28 mouse cellular contexts compared by ENCODE assay signal in the genomic region with DNA sequence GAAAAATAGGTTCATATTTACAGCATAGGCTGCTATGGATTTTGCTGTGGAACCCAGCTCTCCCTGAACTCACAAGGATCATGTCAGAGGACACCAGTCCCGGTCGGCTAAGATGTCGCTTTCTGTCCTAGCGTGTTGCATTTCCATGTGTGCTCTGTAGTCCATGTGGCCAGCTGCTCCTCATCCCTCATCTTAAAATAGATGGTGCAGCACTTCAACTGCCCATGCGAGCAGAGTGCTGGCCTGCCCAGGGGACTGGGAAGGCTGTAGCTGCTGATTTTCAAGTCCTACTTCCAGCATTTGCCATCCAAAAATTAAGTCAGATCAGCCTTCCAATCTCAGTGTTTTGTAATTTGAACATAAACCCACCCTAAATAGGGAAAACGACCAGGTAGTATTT.
DNase-seq lines count a peak whose midpoint lies in the region; ATAC-seq and TF ChIP-seq lines count a peak whose summit lies in the region.
"Had no signal": no experiment of that assay in that cellular context is flagged by ENCODE, and none has a peak within 500 bp of the region (broad histone marks: within the 10 kb centered on the region; RNA-seq: fewer than 3 reads in every experiment).

No protein-coding gene starts in this region.

- TF ChIP-seq CTCF in heart, postnatal 0 days (IDR thresholded peaks at IDR 0.05; ENCODE audit: low read depth), result no peak

- peaks cover 4% of the 10 kb centered on the region for H3K79me2 ChIP-seq in myocyte (ENCODE audit: control insufficient read depth, insufficient read depth)

- H3ac ChIP-seq in myocyte (ENCODE audit: control insufficient read depth, insufficient read length), result no peak overlapping the region

- H3K4me1 ChIP-seq in heart, embryonic 12.5 days (replicated peaks), result peaks cover 25% of the 10 kb centered on the region
- H3K4me1 ChIP-seq in heart, postnatal 0 days (ENCODE audit: control insufficient read depth, insufficient read depth), result no peaks in the 10 kb centered on the region
- H3K4me1 ChIP-seq in heart, embryonic 11.5 days (ENCODE audit: control insufficient read depth, insufficient read depth, low read length), result peaks cover 8% of the 10 kb centered on the region; the same call in 1 of the 2 replicates
- H3K4me1 ChIP-seq: forebrain, embryonic 12.5 days; forebrain, embryonic 15.5 days; intestine, embryonic 15.5 days had no signal

- no peak overlapping the region for H3K4me3 ChIP-seq in heart, embryonic 12.5 days
- H3K4me3 ChIP-seq in heart, postnatal 0 days (ENCODE audit: low read depth, low read length), result no peak overlapping the region
- H3K4me3 ChIP-seq in heart, embryonic 11.5 days (ENCODE audit: low read depth, low read length), result no peak overlapping the region
- no peak overlapping the region for H3K4me3 ChIP-seq in myocyte
- H3K4me3 ChIP-seq: embryonic facial prominence, embryonic 10.5 days; embryonic facial prominence, embryonic 13.5 days; erythroblast, embryonic 14.5 days; forebrain, embryonic 12.5 days; forebrain, embryonic 15.5 days; hindbrain, embryonic 10.5 days; hindbrain, embryonic 13.5 days; intestine, embryonic 15.5 days had no signal

- TF ChIP-seq EP300 in heart, postnatal 0 days (IDR thresholded peaks at IDR 0.05; ENCODE audit: low read depth), result no peak

- H3K27me3 ChIP-seq in heart, embryonic 12.5 days (replicated peaks), result no peaks in the 10 kb centered on the region
- no peaks in the 10 kb centered on the region for H3K27me3 ChIP-seq in heart, postnatal 0 days (ENCODE audit: control insufficient read depth, insufficient read depth, low read length)
- H3K27me3 ChIP-seq in heart, embryonic 11.5 days (ENCODE audit: control insufficient read depth, insufficient read depth, low read length), result no peaks in the 10 kb centered on the region
- H3K27me3 ChIP-seq in myocyte (ENCODE audit: control insufficient read depth, insufficient read depth, insufficient read length), result no peaks in the 10 kb centered on the region
- H3K27me3 ChIP-seq: CH12.LX; embryonic facial prominence, embryonic 13.5 days; forebrain, embryonic 12.5 days; forebrain, embryonic 15.5 days; hindbrain, embryonic 13.5 days; intestine, embryonic 15.5 days had no signal

- DNase-seq in cerebellum, postnatal 14 days, result peak; percentile 22 to 25
- DNase-seq in cerebellum, adult 9-10 months, result no peak
- peak; percentile 92 for DNase-seq in heart, adult 11 months
- no peak for DNase-seq in heart, postnatal 0 days (ENCODE audit: low spot score)
- DNase-seq: adrenal gland, adult 2 months; adrenal gland, postnatal 14 days; B cell, adult 2 months; cerebellum, adult 11 months; cerebellum, postnatal 36 days; embryo, embryonic 11 days; gastrocnemius, postnatal 36 days; heart, postnatal 14 days; kidney, adult 11 months; kidney, adult 8-10 months had no signal

- no peaks in the 10 kb centered on the region for H3K36me3 ChIP-seq in heart, embryonic 12.5 days
- H3K36me3 ChIP-seq in heart, postnatal 0 days (replicated peaks; ENCODE audit: control insufficient read depth, insufficient read depth, low read length), result no peaks in the 10 kb centered on the region
- H3K36me3 ChIP-seq in heart, embryonic 11.5 days (ENCODE audit: control insufficient read depth, insufficient read depth, low read length), result no peaks in the 10 kb centered on the region
- no peaks in the 10 kb centered on the region for H3K36me3 ChIP-seq in myocyte (ENCODE audit: control insufficient read depth, insufficient read depth)
- H3K36me3 ChIP-seq: embryonic facial prominence, embryonic 10.5 days; embryonic facial prominence, embryonic 13.5 days; forebrain, embryonic 12.5 days; forebrain, embryonic 15.5 days; G1E; hindbrain, embryonic 10.5 days; hindbrain, embryonic 13.5 days; intestine, embryonic 15.5 days had no signal

- TF ChIP-seq POLR2A in myocyte (IDR thresholded peaks at IDR 0.05; ENCODE audit: insufficient read length, low read depth), result no peak

- no peak overlapping the region for H3K4me2 ChIP-seq in heart, embryonic 12.5 days
- H3K4me2 ChIP-seq in heart, postnatal 0 days (ENCODE audit: low read depth, low read length), result no peak overlapping the region
- H3K4me2 ChIP-seq in heart, embryonic 11.5 days, result no peak overlapping the region
- H3K4me2 ChIP-seq in myocyte (ENCODE audit: low read depth), result no peak overlapping the region
- H3K4me2 ChIP-seq: embryonic facial prominence, embryonic 13.5 days; forebrain, embryonic 12.5 days; forebrain, embryonic 15.5 days; hindbrain, embryonic 13.5 days; intestine, embryonic 15.5 days had no signal

- WGBS in heart, embryonic 12.5 days, result 65% methylated on average over 6 of the region's 6 CpGs
- WGBS in heart, postnatal 0 days, result 56% methylated on average over 6 of the region's 6 CpGs
- 69% methylated on average over 6 of the region's 6 CpGs for WGBS in heart, embryonic 11.5 days (ENCODE audit: insufficient replicate concordance)

- ATAC-seq in heart, embryonic 12.5 days (ENCODE audit: insufficient number of reproducible peaks, low FRiP score), result no peak
- ATAC-seq in heart, postnatal 0 days (ENCODE audit: insufficient read depth, low read depth), result peak; percentile 63; the same call in 1 of the 2 replicates
- no peak for ATAC-seq in heart, embryonic 11.5 days (replicated peaks; ENCODE audit: insufficient number of reproducible peaks, low FRiP score, low TSS enrichment)
- ATAC-seq: forebrain, embryonic 15.5 days; hindbrain, embryonic 16.5 days; intestine, embryonic 15.5 days had no signal

- H3K9ac ChIP-seq in heart, embryonic 12.5 days, result no peak overlapping the region
- H3K9ac ChIP-seq in heart, postnatal 0 days (replicated peaks; ENCODE audit: low read depth, low read length), result no peak overlapping the region
- H3K9ac ChIP-seq in heart, embryonic 11.5 days (ENCODE audit: low read depth, low read length), result no peak overlapping the region
- H3K9ac ChIP-seq: embryonic facial prominence, embryonic 13.5 days; forebrain, embryonic 12.5 days; forebrain, embryonic 15.5 days; hindbrain, embryonic 13.5 days; intestine, embryonic 15.5 days had no signal

- no peak overlapping the region for H3K27ac ChIP-seq in heart, embryonic 12.5 days (ENCODE audit: poor library complexity, severe bottlenecking)
- H3K27ac ChIP-seq in heart, postnatal 0 days (ENCODE audit: low read depth), result no peak overlapping the region
- H3K27ac ChIP-seq in heart, embryonic 11.5 days (ENCODE audit: low read depth, low read length), result no peak overlapping the region
- H3K27ac ChIP-seq: embryonic facial prominence, embryonic 10.5 days; embryonic facial prominence, embryonic 13.5 days; forebrain, embryonic 12.5 days; forebrain, embryonic 15.5 days; hindbrain, embryonic 10.5 days; hindbrain, embryonic 13.5 days; intestine, embryonic 15.5 days had no signal

- no peaks in the 10 kb centered on the region for H3K9me3 ChIP-seq in heart, embryonic 12.5 days (replicated peaks)
- 0 out of 2 replicates have a peak, but pooled peaks cover under 1% of the 10 kb centered on the region for H3K9me3 ChIP-seq in heart, postnatal 0 days (replicated peaks; ENCODE audit: control insufficient read depth, low read length)
- H3K9me3 ChIP-seq in heart, embryonic 11.5 days (replicated peaks; ENCODE audit: control insufficient read depth, low read length), result no peaks in the 10 kb centered on the region
- H3K9me3 ChIP-seq: embryonic facial prominence, embryonic 10.5 days; embryonic facial prominence, embryonic 13.5 days; forebrain, embryonic 12.5 days; forebrain, embryonic 15.5 days; G1E; hindbrain, embryonic 10.5 days; hindbrain, embryonic 13.5 days; intestine, embryonic 15.5 days had no signal

TF ChIP-seq in myocyte, 11 proteins besides CTCF, POLR2A, EP300 and RAD21:
- TF ChIP-seq MYOD1 (IDR thresholded peaks at IDR 0.05; ENCODE audit: control insufficient read depth in 1 of 3, insufficient read length in 2 of 3, low read depth in 2 of 3) (peak in 1 of 3 experiments; percentile 37), MYOG (IDR thresholded peaks at IDR 0.05; ENCODE audit: control insufficient read depth in 1 of 3, insufficient read depth in 1 of 3, insufficient read length in 2 of 3, low read depth in 2 of 3) (peak in 2 of 3 experiments; percentile 34 to 48), SRF (IDR thresholded peaks at IDR 0.05; ENCODE audit: control insufficient read depth, insufficient read length, low read depth) (no peak)

Comparison
In these comparisons a context has a peak if more than half of its experiments do, and no peak if none do; other contexts are left out.
1. DNase-seq: peak in cerebellum, postnatal 14 days (2 of 2) and heart, adult 11 months (single experiment); none in cerebellum, adult 9-10 months (single experiment) and heart, postnatal 0 days (single experiment).